Mouse (Mus musculus) E14TG2a.4 (cell line): ENCODE data around the gene Dusp3.

ENCODE experiments used
- H3K27me3 ChIP-seq: 2 replicates; pipeline ENCODE4 v1.6.1; 2014; ENCODE audit warnings: low read length, control low read depth; ENCODE audit not compliant: insufficient read depth
- H3K36me3 ChIP-seq: 2 replicates; pipeline ENCODE4 v1.6.1; 2014; ENCODE audit warnings: low read length, control low read depth; ENCODE audit not compliant: insufficient read depth
- H3K4me1 ChIP-seq: replicated peaks from 2 replicates; pipeline ENCODE4 v1.6.1; 2014; ENCODE audit warnings: low read depth, low read length, control low read depth
- H3K4me3 ChIP-seq: replicated peaks from 2 replicates; pipeline ENCODE4 v1.5.1; 2014; ENCODE audit warnings: mild to moderate bottlenecking, low read length
- H3K9me3 ChIP-seq: 2 replicates; pipeline ENCODE4 v1.6.1; 2014; ENCODE audit warnings: low read length, control low read depth
- CTCF ChIP-seq: conservative IDR thresholded peaks from 2 replicates; pipeline ENCODE4 v1.5.1; 2014; ENCODE audit warnings: low read length
- NANOG ChIP-seq: IDR thresholded peaks from 2 replicates; pipeline ENCODE4 v1.6.1; 2014; ENCODE audit warnings: borderline replicate concordance, low read length, mixed read lengths
- POU5F1 ChIP-seq: IDR thresholded peaks from 2 replicates; pipeline ENCODE4 v1.6.1; 2014; ENCODE audit warnings: low read length, borderline replicate concordance

Gene Dusp3

GRCm38 (mm10) chr11:101986913-101987312 is at the start of gene Dusp3:
Gene Dusp3, minus strand, starts transcription at chr11:101987013.
- Histone ChIP-seq H3K4me1 (peaks cover 34% of the 10 kb centered on the region), H3K4me3 (no peak within 1 kb of the TSS), H3K36me3 (peaks cover 4% of the 10 kb centered on the region), H3K27me3 (peaks cover 32% of the 10 kb centered on the region), H3K9me3 (no peaks in the 10 kb centered on the region)
- TF ChIP-seq CTCF: no peak

- peaks cover 3% of the 10 kb centered on the region; the same call in 1 of the 2 replicates for H3K4me1 ChIP-seq
- TF ChIP-seq POU5F1 (no peak), NANOG (no peak), CTCF (no peak)
These were observed 49.5 kb upstream of the Dusp3 start for GRCm38 (mm10) chr11:102036336-102036735.

GRCm38 (mm10) chr11:102035456-102035960 is 48.7 kb upstream of the Dusp3 start:
- TF ChIP-seq CTCF: no peak
- no peak for TF ChIP-seq POU5F1
- TF ChIP-seq NANOG: no peak
- peaks cover 3% of the 10 kb centered on the region; the same call in 1 of the 2 replicates for H3K4me1 ChIP-seq
- peaks cover 15% of the 10 kb centered on the region for H3K27me3 ChIP-seq
- H3K36me3 ChIP-seq: no peaks in the 10 kb centered on the region
- H3K9me3 ChIP-seq: no peaks in the 10 kb centered on the region
- H3K4me3 ChIP-seq: no peak overlapping the region

More at GRCm38 (mm10) chr11:102036336-102036735, 49.5 kb upstream of the Dusp3 start:
- Histone ChIP-seq H3K4me3 (no peak overlapping the region), H3K27me3 (peaks cover 9% of the 10 kb centered on the region), H3K9me3 (no peaks in the 10 kb centered on the region), H3K36me3 (no peaks in the 10 kb centered on the region)

- H3K27me3 ChIP-seq: peaks cover 18% of the 10 kb centered on the region
- H3K36me3 ChIP-seq: no peaks in the 10 kb centered on the region
These were observed 48.1 kb upstream of the Dusp3 start for GRCm38 (mm10) chr11:102034887-102035286.

GRCm38 (mm10) chr11:102033055-102033591 is 46.3 kb upstream of the Dusp3 start:
- H3K36me3 ChIP-seq: no peaks in the 10 kb centered on the region

More at GRCm38 (mm10) chr11:102034887-102035286, 48.1 kb upstream of the Dusp3 start:
- Histone ChIP-seq H3K9me3 (no peaks in the 10 kb centered on the region), H3K4me3 (no peak overlapping the region), H3K4me1 (peaks cover 3% of the 10 kb centered on the region; the same call in 1 of the 2 replicates)
- TF ChIP-seq NANOG (no peak), CTCF (no peak), POU5F1 (no peak)

GRCm38 (mm10) chr11:102031149-102031548 is 44.3 kb upstream of the Dusp3 start:
- no peaks in the 10 kb centered on the region for H3K36me3 ChIP-seq
- peaks cover 9% of the 10 kb centered on the region for H3K4me1 ChIP-seq
- no peak for TF ChIP-seq POU5F1
- no peak for TF ChIP-seq NANOG
- TF ChIP-seq CTCF: no peak
- H3K9me3 ChIP-seq: no peaks in the 10 kb centered on the region
- H3K4me3 ChIP-seq: no peak overlapping the region
- H3K27me3 ChIP-seq: peaks cover 37% of the 10 kb centered on the region

More at GRCm38 (mm10) chr11:102033055-102033591, 46.3 kb upstream of the Dusp3 start:
- no peaks in the 10 kb centered on the region for H3K9me3 ChIP-seq
- H3K27me3 ChIP-seq: peaks cover 28% of the 10 kb centered on the region
- TF ChIP-seq CTCF: no peak
- TF ChIP-seq POU5F1: no peak
- TF ChIP-seq NANOG: no peak
- H3K4me3 ChIP-seq: no peak overlapping the region
- peaks cover 3% of the 10 kb centered on the region; the same call in 1 of the 2 replicates for H3K4me1 ChIP-seq

- H3K4me1 ChIP-seq: peaks cover 21% of the 10 kb centered on the region
- TF ChIP-seq CTCF (no peak), POU5F1 (no peak), NANOG (no peak)
These were observed 43.2 kb upstream of the Dusp3 start for GRCm38 (mm10) chr11:102029966-102030365.

GRCm38 (mm10) chr11:102029304-102029703 is 42.5 kb upstream of the Dusp3 start:
- no peak for TF ChIP-seq NANOG
- no peak for TF ChIP-seq POU5F1
- TF ChIP-seq CTCF: no peak
- Histone ChIP-seq H3K27me3 (peaks cover 56% of the 10 kb centered on the region), H3K4me3 (no peak overlapping the region), H3K9me3 (no peaks in the 10 kb centered on the region), H3K36me3 (no peaks in the 10 kb centered on the region), H3K4me1 (peaks cover 23% of the 10 kb centered on the region)

More at GRCm38 (mm10) chr11:102029966-102030365, 43.2 kb upstream of the Dusp3 start:
- Histone ChIP-seq H3K9me3 (no peaks in the 10 kb centered on the region), H3K27me3 (peaks cover 49% of the 10 kb centered on the region), H3K4me3 (no peak overlapping the region), H3K36me3 (no peaks in the 10 kb centered on the region)

GRCm38 (mm10) chr11:102028087-102028816 is 41.4 kb upstream of the Dusp3 start, which contains the start of gene Mpp3:
Gene Mpp3, minus strand, starts transcription at chr11:102028461.
- Histone ChIP-seq H3K4me3 (peak within 1 kb of the TSS; percentile 84), H3K36me3 (no peaks in the 10 kb centered on the region), H3K4me1 (peaks cover 28% of the 10 kb centered on the region), H3K9me3 (no peaks in the 10 kb centered on the region), H3K27me3 (peaks cover 66% of the 10 kb centered on the region)
- TF ChIP-seq CTCF (no peak), NANOG (no peak), POU5F1 (no peak)
